Mouse (Mus musculus) CD4-positive naive resting alpha-beta T cell, adult 76 days (primary cell): ENCODE data around the gene Rer1. TPM values are rescaled to one million over a fixed set of nuclear protein-coding genes. Genes with fewer than 3 reads are reported as not detected.

Experiments used
- total RNA-seq: library from RNA; stranded (reverse); gene quantifications from one replicate; pipeline ENCODE4 v1.2.4, GENCODE M21; 2023

Rer1 gene
- 57.2 TPM for total RNA-seq

DNA sequence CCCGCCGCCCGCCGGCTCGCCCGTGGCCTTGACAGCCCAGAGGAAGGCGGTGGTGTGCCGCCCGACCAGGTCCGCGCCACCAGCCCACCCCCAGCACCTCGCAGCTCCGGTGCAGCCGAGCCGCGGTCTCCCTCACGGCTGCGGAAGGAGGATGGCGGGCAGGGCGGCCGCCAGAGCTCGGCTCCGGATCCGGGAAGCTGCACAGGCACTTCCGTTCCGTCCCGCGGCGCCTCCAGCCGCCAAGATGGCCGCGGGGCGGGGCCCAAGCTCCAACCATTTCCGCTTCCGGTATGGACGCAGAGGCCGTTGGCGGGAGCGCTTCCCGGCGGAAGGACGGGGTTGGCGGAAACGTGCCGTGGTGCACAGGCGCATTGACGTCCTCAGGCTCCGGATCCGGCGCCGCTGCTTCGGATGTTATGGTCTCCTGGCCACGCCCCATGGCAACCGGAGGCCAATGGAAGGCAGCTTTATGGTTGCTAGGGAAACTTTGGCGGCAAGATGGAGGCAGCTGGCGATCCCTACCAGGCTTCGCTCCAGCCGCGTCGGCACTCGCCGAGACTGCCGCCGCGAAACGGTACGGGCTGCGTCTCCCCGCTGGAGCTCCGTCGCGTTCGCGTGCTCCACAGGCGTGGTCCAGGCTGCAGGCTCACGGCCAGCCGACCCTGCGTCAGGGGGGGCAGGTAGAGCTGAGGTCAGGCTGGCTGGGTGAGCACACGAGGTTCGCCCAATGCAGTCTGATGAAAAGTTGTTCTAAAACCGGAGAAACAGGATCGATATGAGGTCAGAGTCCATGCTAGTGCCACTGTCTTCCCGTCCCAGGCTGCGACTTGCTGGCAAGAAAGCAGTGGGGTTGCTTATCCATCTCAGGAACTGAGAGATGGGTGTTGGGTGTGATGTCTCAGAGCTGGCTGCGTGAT is at the start of gene Rer1, which contains the start of gene Morn1:
TSS of gene Rer1 (minus strand) at position 275 of the 917 bp plus-strand sequence.
TSS of gene Morn1 (plus strand) at position 470 of the 917 bp plus-strand sequence.

DNA sequence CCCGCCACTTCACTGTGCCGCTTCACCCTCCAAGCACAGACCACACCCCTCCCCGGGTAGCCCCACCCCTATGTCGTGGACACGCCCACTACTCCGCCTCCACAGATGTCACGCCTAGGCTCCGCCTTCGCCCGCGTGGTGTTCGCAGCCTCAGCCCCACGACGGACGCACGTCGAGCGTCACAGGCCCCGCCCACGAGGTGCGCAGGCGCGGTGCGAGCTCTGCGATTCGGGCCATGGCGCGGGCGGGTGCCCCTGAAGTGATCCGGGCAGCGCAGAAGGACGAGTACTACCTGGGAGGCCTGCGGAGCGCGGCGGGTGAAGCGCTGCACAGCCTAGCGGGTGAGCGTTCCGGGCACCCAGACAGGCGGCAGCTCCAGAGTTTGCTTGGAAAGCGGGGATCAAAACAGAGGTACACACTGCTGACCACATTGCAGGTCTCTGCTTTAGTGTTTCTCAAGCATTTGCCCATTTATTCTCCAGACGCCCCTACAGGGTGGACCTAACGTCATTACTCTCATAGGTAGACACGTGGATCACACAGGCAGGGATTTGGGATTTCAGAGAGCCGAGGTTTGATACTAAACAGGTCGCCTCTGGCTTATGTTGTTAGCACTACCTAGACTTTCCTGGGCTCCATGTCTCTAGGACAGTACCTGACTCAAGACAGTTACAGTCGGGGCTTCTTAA is 19.2 kb downstream of the Rer1 start, which contains the start of gene Pex10:
TSS of gene Pex10 (plus strand) at position 183 of the 689 bp plus-strand sequence.

DNA sequence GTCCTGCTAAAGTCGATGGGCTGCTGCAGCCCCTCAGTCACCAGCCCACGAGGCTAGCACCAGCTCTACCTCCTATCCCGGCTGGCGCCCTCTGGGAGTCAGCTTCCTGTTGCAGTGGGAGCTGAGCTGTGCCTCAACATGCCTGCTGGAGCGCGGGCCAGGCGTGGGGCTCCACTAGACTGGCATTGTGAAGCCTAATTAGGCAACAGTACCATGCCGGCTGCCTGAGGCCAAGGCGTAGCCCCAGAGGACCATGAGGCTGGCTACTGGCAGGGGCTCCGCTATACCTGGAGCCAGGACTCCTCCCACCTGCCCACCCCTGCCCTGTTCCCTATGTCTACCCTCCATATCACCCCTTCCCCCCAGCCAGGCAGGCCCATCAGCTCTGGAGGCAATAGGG is 29.5 kb downstream of the Rer1 start, which contains the start of gene Plch2:
TSS of gene Plch2 (minus strand) at position 61 of the 400 bp plus-strand sequence.

Other genes starting within 250 kb of the Rer1 start
- gene Ttc34, start 248.9 kb downstream of the Rer1 start, total RNA-seq: not detected
- gene Mmel1, start 216.8 kb downstream of the Rer1 start, total RNA-seq: not detected
- gene Fam213b, start 187.2 kb downstream of the Rer1 start, total RNA-seq: 1.3 TPM
- gene Tnfrsf14, start 157.8 kb downstream of the Rer1 start, total RNA-seq: 120 TPM
- 1.2 TPM for gene Hes5, start 125.5 kb downstream of the Rer1 start, total RNA-seq
- 115 TPM for gene Pank4, start 122.3 kb downstream of the Rer1 start, total RNA-seq
- gene Plch2, start 29.6 kb downstream of the Rer1 start, total RNA-seq: 0.59 TPM
- gene Pex10, start 19.4 kb downstream of the Rer1 start, total RNA-seq: 9.3 TPM
- 3.1 TPM for gene Morn1, start 195 bp upstream of the Rer1 start, total RNA-seq
- gene Ski, start 136.2 kb upstream of the Rer1 start, total RNA-seq: 167 TPM
- 40.8 TPM for gene Faap20, start 163.4 kb upstream of the Rer1 start, total RNA-seq